Mouse (Mus musculus) left cerebral cortex, adult 2 months (tissue): Measurements from ENCODE around the gene 1810062G17Rik. TPM values are rescaled to one million over a fixed set of nuclear protein-coding genes. Genes with fewer than 3 reads are reported as not detected.

Experiments used
- DNase-seq, 2 experiments: peaks; one replicate each; pipeline ENCODE4 v3.0.0; 2021 to 2022; ENCODE audit warnings: low spot score in 2 of 2, mixed read lengths in 1 of 2; ENCODE audit errors: extremely low spot score in 1 of 2
- H3K27ac ChIP-seq: fragments of 200-600 bp; 2 replicates; pipeline ENCODE4 v1.8.1; 2022
- H3K4me3 ChIP-seq: fragments of 200-600 bp; 2 replicates; pipeline ENCODE4 v1.8.1; 2022
- CTCF ChIP-seq: fragments of 200-600 bp; IDR thresholded peaks from 2 replicates; pipeline ENCODE4 v1.8.1; 2022; ENCODE audit warnings: antibody characterized with exemption, mild to moderate bottlenecking, moderate library complexity
- intact Hi-C: fragments of 180-260 bp; cut with DNase I; formaldehyde crosslinking; loops from one replicate; pipeline ENCODE4 v1.15.1; 2025
- microRNA-seq, 2 experiments: library from miRNA; unstranded; fragments of <30 nt; microRNA quantifications; one replicate each; pipeline ENCODE4 v1.2.0; 2021
- total RNA-seq, 2 experiments: library from RNA; stranded (reverse); gene quantifications; 2 replicates each; pipeline ENCODE4 v1.2.3; 2021

1810062G17Rik gene
- total RNA-seq, 2 experiments from 2014 or later, result not detected

GRCm38 (mm10) chr3:36521073-36522060 lies 45.6 kb downstream of the 1810062G17Rik start, which contains the start of gene Gm11549:
TSS of gene Gm11549 (minus strand) at chr3:36521813.
- TF ChIP-seq CTCF, result no peak
- intact Hi-C loops, result loop anchor here (1.0 kb wide), 1 partner anchor 31 kb away; the partner anchor contains the start of gene Exosc9
- DNase-seq, result peak; percentile 47 to 68
- Histone ChIP-seq H3K27ac (peak within 1 kb of the TSS; percentile 91), H3K4me3 (peak within 1 kb of the TSS; percentile 55)

DNA sequence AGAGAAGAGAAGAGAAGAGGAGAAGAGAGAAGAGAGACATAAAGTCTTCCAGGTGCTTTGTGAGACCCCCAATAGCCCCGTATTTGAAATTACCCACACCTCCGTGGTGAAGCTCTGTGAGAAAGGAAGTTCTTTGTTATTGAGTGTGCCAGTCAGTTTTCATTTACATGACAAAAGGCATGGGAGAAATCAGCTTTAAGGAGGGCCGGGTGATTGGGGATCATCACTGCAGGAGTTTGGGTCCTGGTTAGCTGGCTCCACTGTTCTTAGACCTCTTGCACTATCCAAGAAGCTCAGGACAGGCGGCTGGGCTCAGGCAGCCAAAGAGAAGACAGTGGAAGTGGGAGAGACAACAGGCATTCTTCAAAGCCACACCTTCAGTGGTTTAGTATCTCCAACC lies 46.4 kb downstream of the 1810062G17Rik start:
- no peak for TF ChIP-seq CTCF
- DNase-seq, result no peak
- intact Hi-C loops, result no loop called here
- Histone ChIP-seq H3K4me3 (no peak overlapping the region), H3K27ac (no peak overlapping the region)

- no peak overlapping the region for H3K4me3 ChIP-seq
- intact Hi-C loops, result no loop called here
- peak overlapping the region; percentile 26; the same call in 1 of the 2 replicates for H3K27ac ChIP-seq
- DNase-seq, result no peak
- no peak for TF ChIP-seq CTCF
These were observed 48.7 kb downstream of the 1810062G17Rik start for GRCm38 (mm10) chr3:36524466-36524865.

DNA sequence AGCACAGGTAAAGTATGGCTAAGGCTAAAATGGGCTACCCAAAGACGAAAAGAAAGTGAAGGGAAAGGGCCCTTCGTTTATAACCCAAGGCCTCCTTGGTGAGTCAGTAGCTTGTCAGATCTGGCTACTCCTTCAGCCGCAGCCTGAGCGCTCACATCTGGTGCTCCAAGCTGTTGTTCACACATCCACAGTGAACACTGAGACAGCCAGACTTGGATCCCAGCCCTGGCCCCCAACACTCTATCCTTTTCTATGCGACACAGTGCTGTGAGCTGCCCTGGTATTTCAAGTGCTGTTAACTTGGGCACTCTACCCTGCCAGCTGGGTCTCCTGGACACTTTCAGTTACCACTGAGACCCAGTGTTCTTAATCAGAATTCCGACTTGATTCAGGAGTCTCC lies 54.6 kb downstream of the 1810062G17Rik start:
- Histone ChIP-seq H3K4me3 (no peak overlapping the region), H3K27ac (peak overlapping the region; percentile 71)
- DNase-seq, result peak; percentile 43 to 72
- intact Hi-C loops, result loop anchor here (10.0 kb wide), 1 partner anchor 204 kb away; no protein-coding TSS in a partner anchor
- TF ChIP-seq CTCF, result no peak

DNA sequence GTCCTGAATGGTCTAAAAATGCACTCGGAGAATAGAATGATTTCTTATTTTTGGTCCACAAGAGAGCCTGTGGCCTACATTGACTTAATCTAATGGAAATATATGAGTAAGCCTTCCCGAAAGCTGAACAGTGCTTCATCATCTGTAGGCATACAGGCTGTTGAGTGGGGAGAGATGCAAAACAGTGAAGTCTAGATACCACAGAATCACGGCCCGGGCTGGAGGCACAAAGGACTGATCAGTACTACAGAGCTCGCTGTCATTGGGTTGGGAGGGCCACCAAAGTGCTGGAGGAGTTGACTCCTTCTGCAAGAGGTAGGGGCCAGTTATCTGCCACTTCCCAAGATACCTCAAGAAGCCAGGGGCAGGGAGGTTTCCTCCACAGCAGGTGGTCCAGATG lies 55.0 kb downstream of the 1810062G17Rik start:
- DNase-seq, result no peak
- Histone ChIP-seq H3K4me3 (no peak overlapping the region), H3K27ac (peak overlapping the region; percentile 71)
- TF ChIP-seq CTCF, result no peak
- intact Hi-C loops, result loop anchor here (10.0 kb wide), 1 partner anchor 204 kb away; no protein-coding TSS in a partner anchor

- Histone ChIP-seq H3K4me3 (peak overlapping the region; percentile 31; the same call in 1 of the 2 replicates), H3K27ac (peak overlapping the region; percentile 71)
- intact Hi-C loops, result loop anchor here (10.0 kb wide), 1 partner anchor 204 kb away; no protein-coding TSS in a partner anchor
- no peak; the same call in 1 of the 2 replicates for TF ChIP-seq CTCF
- DNase-seq, result peak in 1 of 2 experiments; percentile 37
These were observed 55.5 kb downstream of the 1810062G17Rik start for GRCm38 (mm10) chr3:36531242-36531641.

Small RNA genes lying within 50 kb of the gene (microRNA-seq; reads per million reads assigned to microRNA genes)
- gene Mir7009, result 0 to 1.2 reads per million in 2 experiments

Other genes starting within 250 kb of the 1810062G17Rik start
- 10 to 100 TPM; 69.0 to 71.9 TPM for gene Anxa5, start within 50 bp of the 1810062G17Rik start, total RNA-seq
- 10 to 100 TPM; 35.7 to 44.6 TPM for gene Gm11549, start 45.9 kb downstream of the 1810062G17Rik start, total RNA-seq
- 10 to 100 TPM; 37.2 to 42.7 TPM for gene Exosc9, start 76.7 kb downstream of the 1810062G17Rik start, total RNA-seq
- 1 to 10 TPM in 1 of 2 experiments, under 1 TPM in 1; 0.63 to 1.1 TPM for gene Ccna2, start 96.2 kb downstream of the 1810062G17Rik start, total RNA-seq
- gene Bbs7, start 137.5 kb downstream of the 1810062G17Rik start, total RNA-seq, result 10 to 100 TPM; 14.1 to 18.5 TPM
- gene Trpc3, start 214.2 kb downstream of the 1810062G17Rik start, total RNA-seq, result 10 to 100 TPM; 18.3 to 19.3 TPM